Mouse (Mus musculus) mouse embryonic stem cell (cell line): ENCODE results near the gene Tmem236.

ENCODE experiments used
- in situ Hi-C, 2 experiments: fragments of 300-500 bp; cut with MboI; formaldehyde crosslinking; loops; 1 replicate in 1 of 2; 3 replicates in 1 of 2; pipeline ENCODE4 v1.14.3; 2019 to 2020; ENCODE audit warnings: low sequenced_read_pairs in 2 of 2, low pct_unique_long_range_greater_than_20kb in 1 of 2, mixed read lengths in 1 of 2; ENCODE audit not compliant: unreplicated experiment in 1 of 2

The Tmem236 gene

DNA sequence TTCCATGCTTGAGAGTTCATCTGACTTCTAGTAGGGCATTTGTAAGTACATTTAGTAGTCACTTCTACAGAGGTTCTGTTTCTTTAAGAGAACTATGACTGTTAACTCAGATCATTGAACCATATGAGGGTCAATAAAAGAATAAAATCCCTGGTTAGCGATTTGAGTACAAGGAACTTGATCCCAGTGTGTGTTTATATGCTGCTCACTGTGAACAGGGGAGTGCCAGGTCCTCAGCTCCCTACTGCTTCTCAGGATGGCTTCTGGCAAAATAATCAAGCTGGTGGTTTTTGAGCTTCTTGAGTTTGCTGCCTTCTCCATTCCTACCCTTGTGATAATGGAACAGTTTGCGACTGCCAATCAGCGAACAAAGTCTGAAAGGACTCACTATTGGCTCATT is at the start of gene Tmem236:
TSS of gene Tmem236 (plus strand) at position 190 of the 400 bp plus-strand sequence.
- in situ Hi-C loops: no loop called here

GRCm38 (mm10) chr2:14126387-14126786 is 47.9 kb upstream of the Tmem236 start:
- in situ Hi-C loops: no loop called here

- in situ Hi-C loops: no loop called here
Observed at GRCm38 (mm10) chr2:14127629-14128028, 46.7 kb upstream of the Tmem236 start.

- in situ Hi-C loops: no loop called here
Observed at GRCm38 (mm10) chr2:14130641-14131339, 43.5 kb upstream of the Tmem236 start.

- in situ Hi-C loops: no loop called here
Observed at GRCm38 (mm10) chr2:14132468-14133326, 41.6 kb upstream of the Tmem236 start.

GRCm38 (mm10) chr2:14136906-14137305 is 37.4 kb upstream of the Tmem236 start:
- in situ Hi-C loops: no loop called here

DNA sequence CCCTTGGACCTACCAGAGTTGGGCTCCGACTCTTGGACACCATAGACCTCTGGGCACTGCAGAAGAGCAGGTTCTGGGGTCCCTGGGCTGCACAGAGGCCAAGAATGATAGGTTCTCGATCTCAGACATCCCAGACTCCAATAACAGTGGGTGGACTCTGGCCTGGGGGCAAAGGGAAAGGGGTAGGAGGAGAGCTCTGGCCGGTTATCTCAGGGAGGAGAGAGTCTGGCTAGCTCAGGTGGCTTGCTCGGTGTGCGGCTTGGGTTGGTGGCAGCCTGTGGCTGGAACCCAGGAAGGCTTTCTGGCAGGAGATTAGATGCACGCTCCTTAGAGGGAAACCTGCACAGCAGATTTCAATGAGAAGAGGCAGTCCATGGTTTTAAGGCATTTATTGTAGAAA is 34.7 kb upstream of the Tmem236 start:
- in situ Hi-C loops: no loop called here

- in situ Hi-C loops: no loop called here
Observed at GRCm38 (mm10) chr2:14140044-14140443, 34.3 kb upstream of the Tmem236 start.

DNA sequence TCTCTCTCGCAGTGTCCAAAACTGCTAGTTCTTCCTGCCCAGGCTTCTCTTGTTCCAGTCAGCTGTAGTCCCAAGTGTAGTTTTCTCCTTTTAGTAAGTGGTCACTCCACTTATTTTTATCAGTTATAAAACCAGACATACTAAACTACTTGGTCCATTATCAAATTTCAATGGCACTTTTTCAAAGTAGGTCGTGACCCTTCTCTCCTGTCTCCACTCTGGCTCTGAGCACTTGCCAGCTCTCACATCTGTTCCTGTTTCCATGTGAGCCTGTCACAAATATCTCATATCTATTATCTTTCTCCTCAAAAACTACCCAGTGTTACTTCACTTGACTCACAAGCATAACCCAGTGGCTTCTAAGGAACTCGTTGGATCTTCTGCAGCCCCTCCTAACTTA is 29.0 kb upstream of the Tmem236 start:
- in situ Hi-C loops: no loop called here

- in situ Hi-C loops: no loop called here
Observed at GRCm38 (mm10) chr2:14146913-14147312, 27.4 kb upstream of the Tmem236 start.

- in situ Hi-C loops: no loop called here
Observed at GRCm38 (mm10) chr2:14150829-14151228, 23.5 kb upstream of the Tmem236 start.

DNA sequence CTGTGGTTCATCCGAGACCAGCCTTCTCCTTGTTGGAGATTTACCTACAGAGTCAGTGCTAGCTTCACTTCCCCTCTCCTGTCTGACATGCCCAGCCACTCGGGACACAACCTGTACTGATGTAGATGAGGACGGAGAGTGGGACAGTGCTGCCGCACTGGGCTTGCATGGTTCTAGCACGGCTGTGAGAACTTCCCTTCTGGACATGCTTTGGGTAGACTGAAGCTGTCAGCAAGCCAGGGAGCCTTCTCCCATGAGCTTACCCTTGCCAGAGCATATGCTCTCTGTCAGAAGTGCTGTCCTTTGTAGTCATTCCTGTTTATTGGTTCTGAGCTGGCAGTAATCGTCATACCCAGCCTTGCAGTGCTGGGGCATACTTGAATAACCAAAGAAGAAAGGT is 22.5 kb upstream of the Tmem236 start:
- in situ Hi-C loops: no loop called here

- in situ Hi-C loops: no loop called here
Observed at GRCm38 (mm10) chr2:14159047-14159446, 15.3 kb upstream of the Tmem236 start.

GRCm38 (mm10) chr2:14159756-14160155 is 14.6 kb upstream of the Tmem236 start:
- in situ Hi-C loops: no loop called here

DNA sequence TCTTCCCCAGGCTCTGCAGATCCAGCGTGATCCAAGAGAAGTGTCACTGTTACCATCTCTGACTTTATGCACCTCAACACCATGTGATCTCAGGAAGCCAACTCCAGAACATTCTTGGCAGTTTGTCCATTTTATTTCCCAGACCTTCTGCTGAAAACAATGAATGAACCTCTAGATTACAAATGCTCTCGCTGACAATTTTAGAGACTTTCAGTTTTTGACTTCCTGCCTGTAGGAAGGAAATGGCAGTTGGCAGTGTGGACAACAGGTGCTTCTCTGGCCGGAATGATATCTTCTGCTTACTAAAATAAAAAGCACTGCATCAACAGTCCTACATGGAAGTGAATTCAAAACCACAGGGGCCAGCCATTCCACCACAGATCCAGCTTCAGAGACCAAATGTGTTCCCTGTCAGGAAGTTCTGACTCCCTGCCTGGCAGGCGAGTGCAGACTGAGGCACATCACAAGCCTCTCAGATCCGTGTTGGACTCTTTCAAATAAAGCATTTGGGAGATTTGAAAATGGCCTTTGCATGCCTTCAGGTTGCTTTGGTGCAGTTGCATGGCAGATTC is 9.8 kb upstream of the Tmem236 start:
- in situ Hi-C loops: no loop called here

- in situ Hi-C loops: no loop called here
Observed at GRCm38 (mm10) chr2:14165066-14165465, 9.3 kb upstream of the Tmem236 start.

GRCm38 (mm10) chr2:14165618-14166344 is 8.5 kb upstream of the Tmem236 start:
- in situ Hi-C loops: no loop called here

DNA sequence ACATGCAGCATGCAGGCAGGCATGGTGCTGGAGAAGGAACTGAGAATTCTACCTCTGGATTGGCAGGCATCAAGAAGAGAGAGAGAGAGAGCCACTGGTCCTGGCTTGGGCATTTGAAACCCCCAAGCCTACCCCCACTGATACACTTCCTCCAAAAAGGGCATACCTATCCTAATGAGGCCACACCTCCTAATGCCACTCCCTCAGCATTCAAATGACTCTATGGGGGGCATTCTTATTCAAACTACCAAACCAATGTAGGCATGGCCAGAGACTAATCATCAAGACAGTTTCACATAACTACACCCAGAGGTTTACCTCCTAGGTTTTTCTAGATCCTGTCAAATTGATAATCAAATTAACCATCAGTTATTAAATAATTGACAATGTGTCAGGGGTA is 6.6 kb upstream of the Tmem236 start:
- in situ Hi-C loops: no loop called here
